Mouse (Mus musculus): ENCODE results near the gene Secisbp2l. TPM values are rescaled to one million over a fixed set of nuclear protein-coding genes. Genes with fewer than 3 reads are reported as not detected.

Secisbp2l gene
- 11.1 and 11.2 TPM in 2 replicates for polyA plus RNA-seq (2015; fragmentation: Nextera tagmentation; extraction: Ambion mirVana)

GRCm38 (mm10) chr2:125782719-125783109 lies at the start of gene Secisbp2l:
TSS of gene Secisbp2l (minus strand) at chr2:125782870.
- Histone ChIP-seq H3K36me3 (0 out of 2 replicates have a peak, but pooled peaks cover 5% of the 10 kb centered on the region), H3K4me3 (peak within 1 kb of the TSS; percentile 84), H3K4me2 (peak within 1 kb of the TSS; percentile 86), H3K4me1 (peaks cover 34% of the 10 kb centered on the region), H3K27ac (replicated peaks) (peak within 1 kb of the TSS; percentile 83), H3K9ac (peak within 1 kb of the TSS; percentile 93), H3K27me3 (replicated peaks) (no peaks in the 10 kb centered on the region), H3K9me3 (no peaks in the 10 kb centered on the region)
- under 1% methylated on average over 28 of the region's 28 CpGs for WGBS
- peak; percentile 90 for ATAC-seq (ENCODE audit: extremely low read depth, insufficient number of reproducible peaks, low FRiP score, low TSS enrichment)

- Histone ChIP-seq H3K27ac (replicated peaks) (no peak overlapping the region), H3K4me3 (no peak overlapping the region), H3K36me3 (peaks cover 68% of the 10 kb centered on the region), H3K9me3 (no peaks in the 10 kb centered on the region), H3K4me1 (no peaks in the 10 kb centered on the region), H3K4me2 (no peak overlapping the region), H3K27me3 (replicated peaks) (no peaks in the 10 kb centered on the region), H3K9ac (no peak overlapping the region)
- ATAC-seq (ENCODE audit: extremely low read depth, insufficient number of reproducible peaks, low FRiP score, low TSS enrichment), result no peak
- WGBS, result 86% methylated on average over 2 of the region's 2 CpGs
Measured at GRCm38 (mm10) chr2:125829924-125830323, 47.3 kb upstream of the Secisbp2l start.

GRCm38 (mm10) chr2:125827898-125828297 lies 45.2 kb upstream of the Secisbp2l start:
- Histone ChIP-seq H3K4me2 (no peak overlapping the region), H3K4me3 (no peak overlapping the region), H3K36me3 (peaks cover 49% of the 10 kb centered on the region), H3K27ac (replicated peaks) (no peak overlapping the region), H3K4me1 (no peaks in the 10 kb centered on the region), H3K9me3 (no peaks in the 10 kb centered on the region), H3K9ac (no peak overlapping the region), H3K27me3 (replicated peaks) (no peaks in the 10 kb centered on the region)
- ATAC-seq (ENCODE audit: extremely low read depth, insufficient number of reproducible peaks, low FRiP score, low TSS enrichment), result no peak
- 82% methylated on average over 4 of the region's 4 CpGs for WGBS

GRCm38 (mm10) chr2:125826201-125826600 lies 43.5 kb upstream of the Secisbp2l start:
- no peak for ATAC-seq (ENCODE audit: extremely low read depth, insufficient number of reproducible peaks, low FRiP score, low TSS enrichment)
- Histone ChIP-seq H3K4me3 (no peak overlapping the region), H3K9me3 (no peaks in the 10 kb centered on the region), H3K36me3 (peaks cover 33% of the 10 kb centered on the region), H3K27me3 (replicated peaks) (no peaks in the 10 kb centered on the region), H3K27ac (replicated peaks) (no peak overlapping the region), H3K4me1 (no peaks in the 10 kb centered on the region), H3K4me2 (no peak overlapping the region), H3K9ac (no peak overlapping the region)
- WGBS, result 82% methylated on average over 4 of the region's 4 CpGs

GRCm38 (mm10) chr2:125820397-125820796 lies 37.7 kb upstream of the Secisbp2l start:
- Histone ChIP-seq H3K9me3 (no peaks in the 10 kb centered on the region), H3K9ac (no peak overlapping the region), H3K27ac (replicated peaks) (no peak overlapping the region), H3K36me3 (no peaks in the 10 kb centered on the region), H3K4me2 (no peak overlapping the region), H3K4me3 (no peak overlapping the region), H3K27me3 (replicated peaks) (no peaks in the 10 kb centered on the region), H3K4me1 (no peaks in the 10 kb centered on the region)
- WGBS, result 85% methylated on average over 4 of the region's 4 CpGs
- no peak for ATAC-seq (ENCODE audit: extremely low read depth, insufficient number of reproducible peaks, low FRiP score, low TSS enrichment)

GRCm38 (mm10) chr2:125813972-125814595 lies 31.4 kb upstream of the Secisbp2l start:
- no peak overlapping the region for H3K4me3 ChIP-seq
- no peak for ATAC-seq (ENCODE audit: extremely low read depth, insufficient number of reproducible peaks, low FRiP score, low TSS enrichment)
- H3K4me2 ChIP-seq, result no peak overlapping the region
- no peaks in the 10 kb centered on the region for H3K36me3 ChIP-seq
- no peak overlapping the region for H3K9ac ChIP-seq
- 61% methylated on average over 9 of the region's 9 CpGs for WGBS
- no peak overlapping the region for H3K27ac ChIP-seq (replicated peaks)
- H3K27me3 ChIP-seq (replicated peaks), result no peaks in the 10 kb centered on the region
- no peaks in the 10 kb centered on the region for H3K4me1 ChIP-seq
- H3K9me3 ChIP-seq, result no peaks in the 10 kb centered on the region

- Histone ChIP-seq H3K4me1 (no peaks in the 10 kb centered on the region), H3K9ac (no peak overlapping the region), H3K27me3 (replicated peaks) (no peaks in the 10 kb centered on the region), H3K4me2 (no peak overlapping the region), H3K4me3 (no peak overlapping the region), H3K27ac (replicated peaks) (no peak overlapping the region), H3K9me3 (0 out of 2 replicates have a peak, but pooled peaks cover 5% of the 10 kb centered on the region), H3K36me3 (no peaks in the 10 kb centered on the region)
- 64% methylated on average over 2 of the region's 2 CpGs for WGBS
- no peak for ATAC-seq (ENCODE audit: extremely low read depth, insufficient number of reproducible peaks, low FRiP score, low TSS enrichment)
Measured at GRCm38 (mm10) chr2:125811332-125811731, 28.7 kb upstream of the Secisbp2l start.

GRCm38 (mm10) chr2:125809551-125809950 lies 26.9 kb upstream of the Secisbp2l start:
- ATAC-seq (ENCODE audit: extremely low read depth, insufficient number of reproducible peaks, low FRiP score, low TSS enrichment), result no peak
- no peaks in the 10 kb centered on the region for H3K27me3 ChIP-seq (replicated peaks)

GRCm38 (mm10) chr2:125805826-125806225 lies 23.2 kb upstream of the Secisbp2l start:
- WGBS, result 41% methylated on average over 1 of the region's 1 CpGs
- Histone ChIP-seq H3K27me3 (replicated peaks) (no peaks in the 10 kb centered on the region), H3K9ac (no peak overlapping the region), H3K4me3 (no peak overlapping the region), H3K4me1 (peaks cover 6% of the 10 kb centered on the region), H3K36me3 (no peaks in the 10 kb centered on the region), H3K27ac (replicated peaks) (no peak overlapping the region), H3K4me2 (no peak overlapping the region), H3K9me3 (peaks cover 10% of the 10 kb centered on the region; the same call in 1 of the 2 replicates)
- ATAC-seq (ENCODE audit: extremely low read depth, insufficient number of reproducible peaks, low FRiP score, low TSS enrichment), result no peak

More at GRCm38 (mm10) chr2:125809551-125809950, 26.9 kb upstream of the Secisbp2l start:
- peaks cover 10% of the 10 kb centered on the region; the same call in 1 of the 2 replicates for H3K9me3 ChIP-seq
- H3K4me3 ChIP-seq, result no peak overlapping the region
- WGBS, result 77% methylated on average over 7 of the region's 7 CpGs
- H3K4me2 ChIP-seq, result no peak overlapping the region
- H3K36me3 ChIP-seq, result no peaks in the 10 kb centered on the region
- no peaks in the 10 kb centered on the region for H3K4me1 ChIP-seq
- no peak overlapping the region for H3K9ac ChIP-seq
- no peak overlapping the region for H3K27ac ChIP-seq (replicated peaks)

- no peak overlapping the region for H3K4me2 ChIP-seq
- no peaks in the 10 kb centered on the region for H3K36me3 ChIP-seq
- no peak overlapping the region for H3K9ac ChIP-seq
- no peak overlapping the region for H3K27ac ChIP-seq (replicated peaks)
- WGBS, result 74% methylated on average over 4 of the region's 4 CpGs
- peaks cover 10% of the 10 kb centered on the region; the same call in 1 of the 2 replicates for H3K9me3 ChIP-seq
- H3K4me3 ChIP-seq, result no peak overlapping the region
- peaks cover 17% of the 10 kb centered on the region for H3K4me1 ChIP-seq
- H3K27me3 ChIP-seq (replicated peaks), result no peaks in the 10 kb centered on the region
- ATAC-seq (ENCODE audit: extremely low read depth, insufficient number of reproducible peaks, low FRiP score, low TSS enrichment), result no peak
Measured at GRCm38 (mm10) chr2:125801947-125802346, 19.3 kb upstream of the Secisbp2l start.

GRCm38 (mm10) chr2:125801038-125801437 lies 18.4 kb upstream of the Secisbp2l start:
- ATAC-seq (ENCODE audit: extremely low read depth, insufficient number of reproducible peaks, low FRiP score, low TSS enrichment), result no peak
- H3K9me3 ChIP-seq, result peaks cover 2% of the 10 kb centered on the region; the same call in 1 of the 2 replicates
- peak overlapping the region; percentile 21; the same call in 1 of the 2 replicates for H3K9ac ChIP-seq
- peaks cover 17% of the 10 kb centered on the region for H3K4me1 ChIP-seq
- no peaks in the 10 kb centered on the region for H3K36me3 ChIP-seq
- H3K27me3 ChIP-seq (replicated peaks), result no peaks in the 10 kb centered on the region
- peak overlapping the region; percentile 58 for H3K27ac ChIP-seq (replicated peaks)
- 32% methylated on average over 8 of the region's 8 CpGs for WGBS
- H3K4me2 ChIP-seq, result peak overlapping the region; percentile 32
- H3K4me3 ChIP-seq, result no peak overlapping the region

GRCm38 (mm10) chr2:125800428-125800827 lies 17.8 kb upstream of the Secisbp2l start:
- no peak for ATAC-seq (ENCODE audit: extremely low read depth, insufficient number of reproducible peaks, low FRiP score, low TSS enrichment)

More at GRCm38 (mm10) chr2:125800428-125800827, 17.8 kb upstream of the Secisbp2l start:
- peaks cover 17% of the 10 kb centered on the region for H3K4me1 ChIP-seq
- no peak overlapping the region for H3K4me3 ChIP-seq
- no peaks in the 10 kb centered on the region for H3K36me3 ChIP-seq
- H3K27me3 ChIP-seq (replicated peaks), result no peaks in the 10 kb centered on the region
- WGBS, result 32% methylated on average over 4 of the region's 4 CpGs
- no peaks in the 10 kb centered on the region for H3K9me3 ChIP-seq
- no peak overlapping the region for H3K9ac ChIP-seq
- H3K4me2 ChIP-seq, result peak overlapping the region; percentile 32
- H3K27ac ChIP-seq (replicated peaks), result peak overlapping the region; percentile 58; the same call in 1 of the 2 replicates
